Mouse (Mus musculus) lung, postnatal 0 days (tissue): ENCODE results near the gene Pik3ca.

Experiments used
- CTCF ChIP-seq: IDR thresholded peaks from 2 replicates; pipeline ENCODE4 v1.5.1; 2016; ENCODE audit warnings: antibody characterized with exemption, mild to moderate bottlenecking
- EP300 ChIP-seq: IDR thresholded peaks from 2 replicates; pipeline ENCODE4 v1.6.1; 2016; ENCODE audit warnings: antibody characterized with exemption, mild to moderate bottlenecking, control low read depth

- TF ChIP-seq CTCF: no peak
- no peak for TF ChIP-seq EP300
Observed at GRCm38 (mm10) chr3:32473184-32473583, 75.7 kb downstream of the Pik3ca start.
